Mouse (Mus musculus): ENCODE measurements around the gene Rara. TPM values are rescaled to one million over a fixed set of nuclear protein-coding genes. Genes with fewer than 3 reads are reported as not detected.

Gene Rara
- polyA plus RNA-seq, 1 experiment from 2014 or later = 20.3 TPM

DNA sequence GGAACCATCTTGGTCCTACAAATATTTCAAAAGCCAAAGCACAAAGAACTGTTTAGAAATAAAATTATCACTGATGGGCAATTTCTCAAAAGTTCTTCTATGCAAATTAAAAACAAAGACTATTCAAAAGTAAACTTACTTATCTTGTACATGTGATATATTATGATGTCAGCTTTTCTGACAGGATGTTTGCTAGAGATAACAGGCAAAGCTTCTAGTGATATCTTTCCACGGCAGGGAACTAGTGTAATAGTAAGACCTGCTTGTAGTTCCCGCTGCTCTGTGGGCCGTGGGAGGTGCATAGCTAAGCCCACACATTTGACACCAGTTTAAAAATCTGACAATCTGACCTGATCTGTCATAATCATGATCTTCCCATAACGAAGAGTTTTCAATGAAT is 82.5 kb downstream of the Rara start:
- H3K4me3 ChIP-seq = no peak overlapping the region
- no peaks in the 10 kb centered on the region for H3K9me3 ChIP-seq
- H3K4me2 ChIP-seq = no peak overlapping the region
- no peak for ATAC-seq (ENCODE audit: low FRiP score)
- no peaks in the 10 kb centered on the region for H3K27me3 ChIP-seq
- peaks cover 3% of the 10 kb centered on the region; the same call in 1 of the 2 replicates for H3K36me3 ChIP-seq
- H3K27ac ChIP-seq = no peak overlapping the region
- 93% methylated on average over 4 of the region's 4 CpGs for WGBS
- no peak overlapping the region for H3K9ac ChIP-seq
- no peaks in the 10 kb centered on the region for H3K4me1 ChIP-seq (replicated peaks)

DNA sequence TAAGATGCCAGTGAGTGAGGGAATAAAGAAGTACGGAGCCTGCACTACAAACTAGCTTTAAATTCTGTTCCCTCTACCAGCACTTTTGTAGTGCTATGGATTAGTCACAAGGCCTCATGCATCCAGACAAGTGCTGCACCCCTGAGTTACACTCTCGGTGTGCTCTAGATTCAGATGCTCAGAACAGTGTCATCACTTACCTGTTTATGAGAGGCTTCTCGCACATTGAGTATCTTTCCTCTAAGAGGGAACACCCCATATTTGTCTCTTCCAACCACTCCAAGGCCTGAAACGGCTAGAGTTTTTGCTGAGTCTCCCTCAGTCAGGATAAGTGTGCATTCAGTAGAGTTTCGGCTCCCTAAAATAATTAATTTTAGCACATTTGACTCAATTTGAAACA is 83.1 kb downstream of the Rara start:
- WGBS = 94% methylated on average over 5 of the region's 5 CpGs
- Histone ChIP-seq H3K36me3 (peaks cover 3% of the 10 kb centered on the region; the same call in 1 of the 2 replicates), H3K4me3 (no peak overlapping the region), H3K27ac (no peak overlapping the region), H3K4me2 (no peak overlapping the region), H3K4me1 (replicated peaks) (no peaks in the 10 kb centered on the region), H3K9ac (no peak overlapping the region), H3K9me3 (no peaks in the 10 kb centered on the region), H3K27me3 (no peaks in the 10 kb centered on the region)
- no peak for ATAC-seq (ENCODE audit: low FRiP score)

DNA sequence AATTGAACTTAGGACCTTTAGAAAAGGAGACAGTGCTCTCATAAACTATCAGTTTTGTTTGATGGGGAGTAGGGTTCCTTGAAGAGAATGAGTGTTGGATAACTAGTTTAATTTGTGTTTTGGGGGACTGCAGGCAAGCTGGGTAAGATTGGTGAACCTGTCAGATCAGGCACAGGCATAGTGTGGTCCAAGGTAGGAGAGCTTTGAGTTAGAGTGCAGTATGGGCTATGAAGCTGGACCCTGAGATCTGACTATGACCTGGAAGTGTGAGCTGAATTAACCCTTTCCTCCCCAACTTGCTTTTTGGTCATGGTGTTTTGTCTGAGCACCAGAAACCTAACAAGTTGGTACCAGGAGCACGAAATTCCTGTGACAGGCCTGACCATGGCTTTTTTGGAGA is 86.2 kb downstream of the Rara start:
- Histone ChIP-seq H3K4me1 (replicated peaks) (no peaks in the 10 kb centered on the region), H3K36me3 (peaks cover 6% of the 10 kb centered on the region; the same call in 1 of the 2 replicates), H3K9ac (no peak overlapping the region), H3K4me3 (no peak overlapping the region), H3K27ac (no peak overlapping the region), H3K27me3 (no peaks in the 10 kb centered on the region), H3K9me3 (no peaks in the 10 kb centered on the region), H3K4me2 (no peak overlapping the region)
- ATAC-seq (ENCODE audit: low FRiP score) = no peak
- 83% methylated on average over 1 of the region's 1 CpGs for WGBS

DNA sequence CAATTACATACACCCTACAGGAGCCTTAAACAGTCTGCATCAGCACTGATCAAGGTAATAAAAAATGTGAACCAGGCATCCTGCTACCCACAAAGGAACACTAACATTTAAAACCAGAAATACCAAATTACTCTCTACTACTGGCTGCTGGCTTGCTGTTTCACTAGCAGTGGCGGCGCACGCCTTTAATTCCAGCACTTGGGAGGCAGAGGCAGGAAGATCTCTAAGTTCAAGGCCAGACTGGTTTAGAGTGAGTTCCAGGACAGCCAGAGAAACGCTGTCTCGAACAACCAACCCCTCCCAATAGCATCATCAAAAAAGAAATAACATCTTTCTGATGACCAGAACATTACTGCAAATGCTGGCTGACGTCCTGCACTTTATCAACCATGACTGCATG is 92.2 kb downstream of the Rara start:
- Histone ChIP-seq H3K27me3 (no peaks in the 10 kb centered on the region), H3K36me3 (0 out of 2 replicates have a peak, but pooled peaks cover 2% of the 10 kb centered on the region), H3K4me2 (no peak overlapping the region), H3K4me1 (replicated peaks) (peaks cover 14% of the 10 kb centered on the region), H3K9me3 (no peaks in the 10 kb centered on the region), H3K4me3 (no peak overlapping the region), H3K27ac (no peak overlapping the region), H3K9ac (no peak overlapping the region)
- WGBS = 95% methylated on average over 6 of the region's 6 CpGs
- ATAC-seq (ENCODE audit: low FRiP score) = no peak

DNA sequence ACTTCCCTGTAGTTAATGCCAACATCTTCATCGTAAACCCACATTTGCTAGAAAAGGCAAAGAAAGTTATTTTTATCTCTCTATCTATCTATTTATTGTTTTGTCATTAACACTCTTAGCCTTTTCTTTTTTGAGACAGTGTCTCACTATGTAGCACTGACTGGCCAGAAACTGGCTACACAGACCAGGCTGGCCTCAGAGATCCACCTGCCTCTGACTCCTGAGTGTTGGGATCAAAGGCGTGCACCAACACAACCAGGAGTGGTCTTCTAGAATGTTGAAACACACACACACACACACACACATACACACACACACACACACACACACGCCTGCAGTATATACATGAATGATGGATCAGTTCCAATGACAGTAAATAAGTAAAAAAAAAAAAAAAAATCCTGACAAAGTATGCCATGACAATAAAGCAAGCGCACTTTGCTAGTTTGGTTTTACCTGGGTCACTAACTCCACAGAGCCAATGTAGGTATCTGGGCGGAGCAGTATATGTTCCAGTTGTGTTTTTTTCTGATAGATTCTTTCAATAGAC is 94.8 kb downstream of the Rara start:
- Histone ChIP-seq H3K4me1 (replicated peaks) (peaks cover 16% of the 10 kb centered on the region), H3K9me3 (no peaks in the 10 kb centered on the region), H3K4me3 (peak overlapping the region; percentile 66), H3K9ac (no peak overlapping the region), H3K27me3 (no peaks in the 10 kb centered on the region), H3K36me3 (no peaks in the 10 kb centered on the region), H3K4me2 (peak overlapping the region; percentile 81), H3K27ac (no peak overlapping the region)
- 84% methylated on average over 5 of the region's 5 CpGs for WGBS
- no peak for ATAC-seq (ENCODE audit: low FRiP score)

DNA sequence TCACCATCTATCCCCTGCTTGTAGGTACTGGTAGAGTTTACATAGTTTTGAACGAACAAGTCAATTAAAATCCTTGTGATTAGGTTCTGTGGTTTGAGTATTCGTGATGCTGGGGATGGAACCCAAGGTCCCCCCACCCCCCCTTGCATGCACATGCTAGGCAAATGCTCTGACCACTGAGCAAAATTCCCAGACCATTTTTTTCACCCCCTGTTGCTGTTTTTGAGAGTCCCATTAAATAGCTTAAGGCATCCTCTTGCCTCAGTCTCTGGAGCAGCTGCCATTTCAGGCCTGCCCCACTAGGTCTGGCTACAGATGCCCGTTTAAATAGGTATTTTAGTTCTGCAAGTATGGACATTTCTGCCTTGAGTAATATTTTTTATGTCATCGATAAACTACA is 95.5 kb downstream of the Rara start:
- ATAC-seq (ENCODE audit: low FRiP score) = no peak
- Histone ChIP-seq H3K27me3 (no peaks in the 10 kb centered on the region), H3K4me2 (peak overlapping the region; percentile 81)

DNA sequence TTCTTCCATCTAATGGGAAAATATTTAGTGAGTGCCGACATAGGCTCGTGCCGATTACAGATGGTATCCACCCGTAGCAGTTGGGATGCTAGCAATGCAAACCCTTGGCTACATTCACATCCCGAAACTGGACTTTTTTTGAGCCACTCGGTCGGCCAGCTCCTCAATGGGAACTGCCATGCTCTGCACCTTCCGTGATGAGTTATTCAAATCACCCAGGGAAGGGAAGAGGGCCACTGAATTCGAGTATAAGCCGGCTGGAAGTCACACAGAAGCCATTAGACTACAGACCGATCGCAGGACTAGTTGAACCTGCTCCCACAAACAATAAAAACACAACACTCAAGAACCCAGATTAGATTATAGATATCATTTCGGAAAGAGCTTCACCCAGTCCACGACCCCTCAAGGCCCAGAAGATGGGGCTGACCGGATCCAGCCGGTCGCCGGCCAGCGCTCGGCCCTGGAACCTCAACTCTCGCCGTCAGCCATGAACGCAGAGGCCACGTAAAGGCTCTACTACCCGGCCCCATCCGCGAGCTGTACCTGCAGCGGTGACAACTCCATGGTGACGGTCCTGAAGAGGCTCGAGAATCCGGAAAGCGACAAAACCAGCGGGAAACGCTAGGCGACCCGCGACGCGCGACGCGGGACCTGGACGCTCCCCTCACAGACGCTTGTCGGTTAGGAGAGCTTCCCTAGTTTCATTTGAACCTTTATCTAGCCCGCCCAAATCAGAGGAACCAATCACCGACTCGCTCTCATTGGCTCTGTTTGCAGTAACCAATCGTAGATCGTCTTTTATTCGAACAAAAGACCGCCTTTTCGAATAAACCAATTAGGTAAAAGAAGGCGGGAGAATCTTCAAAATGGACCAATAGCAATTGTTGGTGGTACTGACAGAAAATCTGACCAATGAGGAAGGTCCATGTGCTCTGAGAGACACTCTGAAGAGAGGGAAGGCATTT is 96.2 kb downstream of the Rara start, which contains the start of gene Top2a:
Gene Top2a, minus strand, starts transcription at position 690 of the 968 bp plus-strand sequence.
- Histone ChIP-seq H3K36me3 (no peaks in the 10 kb centered on the region), H3K4me2 (peak within 1 kb of the TSS; percentile 81), H3K9ac (peak within 1 kb of the TSS; percentile 71), H3K4me1 (replicated peaks) (peaks cover 16% of the 10 kb centered on the region), H3K27ac (no peak within 1 kb of the TSS), H3K4me3 (peak within 1 kb of the TSS; percentile 66), H3K27me3 (no peaks in the 10 kb centered on the region), H3K9me3 (no peaks in the 10 kb centered on the region)
- under 1% methylated on average over 54 of the region's 54 CpGs for WGBS
- peak; percentile 96 for ATAC-seq (ENCODE audit: low FRiP score)

More for the DNA sequence above, 95.5 kb downstream of the Rara start:
- H3K9me3 ChIP-seq = no peaks in the 10 kb centered on the region
- 11% methylated on average over 4 of the region's 4 CpGs for WGBS
- no peaks in the 10 kb centered on the region for H3K36me3 ChIP-seq
- no peak overlapping the region for H3K27ac ChIP-seq
- peak overlapping the region; percentile 71 for H3K9ac ChIP-seq
- H3K4me1 ChIP-seq (replicated peaks) = peaks cover 16% of the 10 kb centered on the region
- peak overlapping the region; percentile 66 for H3K4me3 ChIP-seq

Other genes starting within 250 kb of the Rara start
- gene Psmd3, start 245.3 kb upstream of the Rara start, polyA plus RNA-seq (2015; fragmentation: Nextera tagmentation; extraction: Ambion mirVana) = 176 and 182 TPM in 2 replicates
- gene Csf3, start 226.6 kb upstream of the Rara start, polyA plus RNA-seq (2015; fragmentation: Nextera tagmentation; extraction: Ambion mirVana) = not detected in 2 replicates
- gene Med24, start 198.4 kb upstream of the Rara start, polyA plus RNA-seq (2015; fragmentation: Nextera tagmentation; extraction: Ambion mirVana) = 72.4 and 75.2 TPM in 2 replicates
- gene Thra, start 187.2 kb upstream of the Rara start, polyA plus RNA-seq (2015; fragmentation: Nextera tagmentation; extraction: Ambion mirVana) = 117 and 122 TPM in 2 replicates
- 1.9 and 2.4 TPM in 2 replicates for gene Nr1d1, start 152.5 kb upstream of the Rara start, polyA plus RNA-seq (2015; fragmentation: Nextera tagmentation; extraction: Ambion mirVana)
- gene Msl1, start 132.3 kb upstream of the Rara start, polyA plus RNA-seq (2015; fragmentation: Nextera tagmentation; extraction: Ambion mirVana) = 31.5 and 33.0 TPM in 2 replicates
- 48.7 and 50.2 TPM in 2 replicates for gene Casc3, start 122.9 kb upstream of the Rara start, polyA plus RNA-seq (2015; fragmentation: Nextera tagmentation; extraction: Ambion mirVana)
- 6.2 and 7.0 TPM in 2 replicates for gene Rapgefl1, start 91.0 kb upstream of the Rara start, polyA plus RNA-seq (2015; fragmentation: Nextera tagmentation; extraction: Ambion mirVana)
- 5.0 TPM in 2 replicates for gene Wipf2, start 64.2 kb upstream of the Rara start, polyA plus RNA-seq (2015; fragmentation: Nextera tagmentation; extraction: Ambion mirVana)
- 5.9 and 6.0 TPM in 2 replicates for gene Cdc6, start 20.0 kb upstream of the Rara start, polyA plus RNA-seq (2015; fragmentation: Nextera tagmentation; extraction: Ambion mirVana)
- 1.5 and 1.6 TPM in 2 replicates for gene Gjd3, start 55.2 kb downstream of the Rara start, polyA plus RNA-seq (2015; fragmentation: Nextera tagmentation; extraction: Ambion mirVana)
- 55.7 and 62.2 TPM in 2 replicates for gene Top2a, start 96.4 kb downstream of the Rara start, polyA plus RNA-seq (2015; fragmentation: Nextera tagmentation; extraction: Ambion mirVana)
- 194 and 196 TPM in 2 replicates for gene Igfbp4, start 113.4 kb downstream of the Rara start, polyA plus RNA-seq (2015; fragmentation: Nextera tagmentation; extraction: Ambion mirVana)
- gene Tns4, start 161.5 kb downstream of the Rara start, polyA plus RNA-seq (2015; fragmentation: Nextera tagmentation; extraction: Ambion mirVana) = 0.17 and 0.19 TPM in 2 replicates
- not detected in 2 replicates for gene Ccr7, start 227.3 kb downstream of the Rara start, polyA plus RNA-seq (2015; fragmentation: Nextera tagmentation; extraction: Ambion mirVana)